ENCODE assay signal across 8 mouse cellular contexts in genomic region chr5:135286185-135286584, GRCm38 (mm10). TPM values are rescaled to one million over a fixed set of nuclear protein-coding genes. Genes with fewer than 3 reads are reported as not detected.
DNase-seq lines count a peak whose midpoint lies in the region; ATAC-seq and TF ChIP-seq lines count a peak whose summit lies in the region.

No protein-coding gene starts in this region.

- H3K9me3 ChIP-seq in forebrain, embryonic 10.5 days, result no peaks in the 10 kb centered on the region
- no peaks in the 10 kb centered on the region for H3K9me3 ChIP-seq in heart, postnatal 0 days (replicated peaks; ENCODE audit: control insufficient read depth, low read length)

- TF ChIP-seq EP300 in heart, postnatal 0 days (IDR thresholded peaks at IDR 0.05; ENCODE audit: low read depth), result no peak

- peak; percentile 42 for DNase-seq in CD4-positive helper T cell, adult 2 months (ENCODE audit: low read depth, low spot score)
- DNase-seq in forebrain, embryonic 10.5 days (ENCODE audit: extremely low spot score, low spot score), result peak; percentile 81
- DNase-seq in heart, postnatal 0 days (ENCODE audit: low spot score), result peak; percentile 58
- peak; percentile 76 to 90 for DNase-seq in kidney, postnatal 36 days
- DNase-seq in lung, adult 2 months, result peak; percentile 62
- DNase-seq in ovary, adult 18-20 months (ENCODE audit: low spot score), result peak; percentile 45
- DNase-seq in thymus, adult 18-20 months, result peak; percentile 23 to 38

- H3K4me2 ChIP-seq in heart, postnatal 0 days (ENCODE audit: low read depth, low read length), result no peak overlapping the region

- peak; percentile 87 for TF ChIP-seq CTCF in bone marrow, adult 2 months (IDR thresholded peaks at IDR 0.05; ENCODE audit: control insufficient read depth, insufficient read depth, low read length)
- TF ChIP-seq CTCF in heart, postnatal 0 days (IDR thresholded peaks at IDR 0.05; ENCODE audit: low read depth), result peak; percentile 92
- peak; percentile 94 for TF ChIP-seq CTCF in lung, adult 2 months (IDR thresholded peaks at IDR 0.05; ENCODE audit: insufficient read depth, low read length)

- no peak overlapping the region for H3K4me3 ChIP-seq in bone marrow, adult 2 months (replicated peaks; ENCODE audit: control insufficient read depth, low read depth, low read length)
- no peak overlapping the region for H3K4me3 ChIP-seq in forebrain, embryonic 10.5 days
- no peak overlapping the region for H3K4me3 ChIP-seq in heart, postnatal 0 days (ENCODE audit: low read depth, low read length)
- no peak overlapping the region for H3K4me3 ChIP-seq in lung, adult 2 months (replicated peaks; ENCODE audit: extremely low read depth, low read depth, low read length)

- H3K4me1 ChIP-seq in bone marrow, adult 2 months (ENCODE audit: control insufficient read depth, insufficient read depth, low read length), result no peaks in the 10 kb centered on the region
- peaks cover 17% of the 10 kb centered on the region for H3K4me1 ChIP-seq in forebrain, embryonic 10.5 days
- H3K4me1 ChIP-seq in heart, postnatal 0 days (ENCODE audit: control insufficient read depth, insufficient read depth), result no peaks in the 10 kb centered on the region
- H3K4me1 ChIP-seq in lung, adult 2 months (ENCODE audit: control insufficient read depth, insufficient read depth, low read length), result no peaks in the 10 kb centered on the region

- no peak overlapping the region for H3K9ac ChIP-seq in heart, postnatal 0 days (replicated peaks; ENCODE audit: low read depth, low read length)

- no peak for TF ChIP-seq POLR2A in bone marrow, adult 2 months (IDR thresholded peaks at IDR 0.05; ENCODE audit: borderline replicate concordance, control insufficient read depth, low read depth, low read length)
- TF ChIP-seq POLR2A in lung, adult 2 months (IDR thresholded peaks at IDR 0.05; ENCODE audit: borderline replicate concordance, extremely low read depth, low read depth, low read length), result no peak

- H3K27ac ChIP-seq in bone marrow, adult 2 months (ENCODE audit: control insufficient read depth, insufficient read depth, low read depth, low read length, poor library complexity), result no peak overlapping the region
- peak overlapping the region; percentile 37; the same call in 1 of the 2 replicates for H3K27ac ChIP-seq in forebrain, embryonic 10.5 days
- no peak overlapping the region for H3K27ac ChIP-seq in heart, postnatal 0 days (ENCODE audit: low read depth)

- no peaks in the 10 kb centered on the region for H3K36me3 ChIP-seq in forebrain, embryonic 10.5 days (replicated peaks)
- H3K36me3 ChIP-seq in heart, postnatal 0 days (replicated peaks; ENCODE audit: control insufficient read depth, insufficient read depth, low read length), result no peaks in the 10 kb centered on the region

- peak; percentile 81; the same call in 1 of the 2 replicates for ATAC-seq in heart, postnatal 0 days (ENCODE audit: insufficient read depth, low read depth)

- no peaks in the 10 kb centered on the region for H3K27me3 ChIP-seq in forebrain, embryonic 10.5 days (ENCODE audit: poor library complexity, severe bottlenecking)
- no peaks in the 10 kb centered on the region for H3K27me3 ChIP-seq in heart, postnatal 0 days (ENCODE audit: control insufficient read depth, insufficient read depth, low read length)

- under 1% methylated on average over 6 of the region's 6 CpGs for whole genome bisulfite sequencing in bone marrow, adult 2 months
- WGBS in forebrain, embryonic 10.5 days, result under 1% methylated on average over 6 of the region's 6 CpGs
- WGBS in heart, postnatal 0 days, result 0% methylated on average over 6 of the region's 6 CpGs
- 0% methylated on average over 6 of the region's 6 CpGs for WGBS in lung, adult 2 months

RNA-seq across cellular contexts. Expression of gene Fzd9, which starts 35.2 kb away (rescaled TPM):
- polyA plus RNA-seq in bone marrow, adult 2 months (2011; ENCODE audit: insufficient read depth, insufficient read length, low replicate concordance, missing spikeins), result 2.0 TPM in 1 of 2 replicates, not detected in the other
- 13.6 and 14.1 TPM in 2 replicates for polyA plus RNA-seq in forebrain, embryonic 10.5 days (2016; fragmentation: Nextera tagmentation; extraction: Ambion mirVana)
- 3.3 and 7.4 TPM in 2 replicates for total RNA-seq in heart, postnatal 0 days (2014; rRNA removed; ENCODE audit: low replicate concordance)
- 1.8 and 2.4 TPM in 2 replicates for polyA plus RNA-seq in heart, postnatal 0 days (2015; fragmentation: Nextera tagmentation; extraction: Ambion mirVana)
- polyA plus RNA-seq in lung, adult 2 months (2012; rRNA removed), result 0.22 and 0.95 TPM in 2 replicates

Comparison
In these comparisons a context has a peak if more than half of its experiments do, and no peak if none do; other contexts are left out.
1. DNase-seq: peak in every context shown above with its lines; median percentile 83 in kidney, postnatal 36 days; 81 in forebrain, embryonic 10.5 days; 62 in lung, adult 2 months; 58 in heart, postnatal 0 days; 45 in ovary, adult 18-20 months; 42 in CD4-positive helper T cell, adult 2 months; 30 in thymus, adult 18-20 months.